Mouse (Mus musculus) adrenal gland, adult 2 months (tissue): ENCODE measurements at regions not wholly inside any gene's neighbourhood (a gene's known extent, or its start where the extent isn't known, plus 50 kb on each side); places are given as distances from the start of the nearest gene placed in this dataset.

Source experiments
- DNase-seq: peaks from one replicate; pipeline ENCODE4 v3.0.0; 2021

DNA sequence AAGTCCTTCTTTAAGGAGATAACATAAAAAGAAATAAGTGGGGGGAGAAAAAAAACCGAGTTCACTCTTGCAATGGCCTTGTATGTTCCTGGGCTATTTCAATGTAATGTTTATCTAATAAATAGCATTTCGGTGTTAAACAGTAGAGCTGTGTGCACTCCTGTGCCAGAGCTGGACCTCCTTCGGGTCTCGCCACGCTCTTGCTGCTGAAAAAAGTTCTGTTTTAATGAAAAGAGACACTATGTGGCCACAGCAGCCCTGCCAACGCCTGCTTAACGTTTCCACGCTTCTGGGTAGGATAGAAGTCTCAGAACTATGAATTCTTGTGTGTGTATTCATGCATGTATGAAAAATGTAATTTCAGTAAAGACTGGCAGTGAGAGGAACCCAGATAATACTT, 50.3 kb upstream of the Prickle1 start:
- DNase-seq = no peak
